Mouse (Mus musculus): ENCODE measurements at regions not wholly inside any gene's neighbourhood (a gene's known extent, or its start where the extent isn't known, plus 50 kb on each side); places are given as distances from the start of the nearest gene placed in this dataset.

DNA sequence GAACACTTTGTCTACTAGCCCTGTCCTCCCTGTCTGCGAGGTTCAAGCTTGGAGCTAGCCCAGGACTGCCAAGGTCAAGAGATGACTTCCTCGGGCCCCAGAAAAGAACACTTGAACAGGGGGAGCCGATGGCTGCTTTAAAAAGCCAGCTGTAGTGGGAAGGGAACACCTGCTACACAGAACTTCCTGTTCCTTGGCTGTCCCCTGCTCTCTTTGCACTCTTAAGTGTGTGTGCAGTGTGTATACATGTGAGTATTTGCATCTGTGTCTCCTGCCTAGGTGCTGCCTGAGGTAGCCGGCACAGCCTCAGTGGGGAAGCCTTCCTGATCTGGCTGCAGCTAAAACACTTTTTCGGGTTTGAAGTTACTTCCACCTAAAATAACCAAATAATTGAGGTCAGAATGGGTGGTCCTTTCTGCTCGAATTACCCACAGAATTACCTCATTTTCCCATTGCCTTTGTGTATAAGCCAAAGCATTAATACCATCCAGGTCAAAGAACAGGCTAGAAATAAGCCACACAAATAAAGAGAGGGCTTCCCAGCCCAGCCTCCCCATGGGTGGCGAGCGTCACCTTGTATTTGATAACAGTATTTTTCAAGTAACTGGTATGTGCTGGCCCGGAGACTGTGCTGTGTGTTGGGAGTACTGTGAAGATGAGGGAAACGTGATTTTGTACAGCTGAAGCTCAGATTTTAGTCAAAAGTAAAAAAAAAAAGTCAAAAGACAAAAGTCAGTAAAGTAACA is 84.2 kb upstream of the Lclat1 start:
- H3K27ac ChIP-seq = no peak overlapping the region
- no peak for ATAC-seq (replicated peaks)
- H3K9me3 ChIP-seq = no peaks in the 10 kb centered on the region
- no peaks in the 10 kb centered on the region for H3K4me1 ChIP-seq
- H3K27me3 ChIP-seq (replicated peaks) = no peaks in the 10 kb centered on the region
- H3K4me3 ChIP-seq = no peak overlapping the region
- H3K4me2 ChIP-seq = no peak overlapping the region
- 69% methylated on average over 10 of the region's 10 CpGs for WGBS
- H3K36me3 ChIP-seq (replicated peaks) = no peaks in the 10 kb centered on the region
- H3K9ac ChIP-seq = no peak overlapping the region

DNA sequence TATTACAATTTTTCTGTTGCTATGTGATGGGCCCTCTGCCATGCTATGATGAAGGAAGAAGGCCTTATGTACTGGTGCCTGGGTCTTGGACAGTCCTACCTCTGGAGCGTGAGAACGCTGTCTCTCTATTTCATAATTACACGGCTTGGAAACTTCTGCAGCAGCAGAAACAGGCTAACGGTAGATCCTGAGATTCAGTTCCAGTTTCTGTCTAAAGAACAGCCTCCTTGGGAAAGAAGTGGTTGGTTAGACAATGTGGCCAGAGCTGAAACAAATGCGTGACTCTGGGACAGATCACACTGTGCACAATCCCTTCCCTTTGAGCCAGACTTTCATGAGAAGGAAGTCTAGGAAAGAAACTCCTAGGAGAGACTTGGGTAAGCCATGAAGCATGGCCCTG is 80.7 kb upstream of the Lclat1 start:
- no peak overlapping the region for H3K9ac ChIP-seq
- no peak for ATAC-seq (replicated peaks)
- no peaks in the 10 kb centered on the region for H3K36me3 ChIP-seq (replicated peaks)
- H3K4me2 ChIP-seq = no peak overlapping the region
- H3K27me3 ChIP-seq (replicated peaks) = no peaks in the 10 kb centered on the region
- no peak overlapping the region for H3K27ac ChIP-seq
- 94% methylated on average over 5 of the region's 5 CpGs for WGBS
- no peaks in the 10 kb centered on the region for H3K4me1 ChIP-seq
- no peaks in the 10 kb centered on the region for H3K9me3 ChIP-seq
- H3K4me3 ChIP-seq = no peak overlapping the region

DNA sequence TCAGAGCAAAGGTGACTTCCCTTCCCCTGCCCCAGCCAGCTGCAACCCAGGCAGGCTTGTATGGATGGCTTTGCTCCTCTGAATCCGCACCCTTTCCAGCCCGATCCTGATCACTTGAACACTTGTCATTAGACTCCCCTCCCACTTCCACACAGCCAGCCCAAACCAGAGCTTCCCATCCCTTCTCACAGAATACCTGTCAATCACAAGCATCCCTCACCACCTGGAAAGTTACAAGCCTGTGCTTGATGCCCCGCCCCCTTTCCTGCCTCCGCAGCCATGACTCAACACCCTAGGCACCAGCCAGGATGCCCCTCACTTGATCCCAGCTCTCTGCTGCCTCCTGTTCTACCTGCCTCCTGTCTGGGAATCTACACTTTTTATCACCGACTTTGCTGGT is 76.0 kb upstream of the Lclat1 start:
- no peaks in the 10 kb centered on the region for H3K9me3 ChIP-seq
- H3K9ac ChIP-seq = no peak overlapping the region
- H3K4me2 ChIP-seq = no peak overlapping the region
- no peak overlapping the region for H3K27ac ChIP-seq
- ATAC-seq (replicated peaks) = no peak
- H3K4me3 ChIP-seq = no peak overlapping the region
- no peaks in the 10 kb centered on the region for H3K27me3 ChIP-seq (replicated peaks)
- no peaks in the 10 kb centered on the region for H3K4me1 ChIP-seq
- WGBS = 73% methylated on average over 5 of the region's 5 CpGs
- no peaks in the 10 kb centered on the region for H3K36me3 ChIP-seq (replicated peaks)

DNA sequence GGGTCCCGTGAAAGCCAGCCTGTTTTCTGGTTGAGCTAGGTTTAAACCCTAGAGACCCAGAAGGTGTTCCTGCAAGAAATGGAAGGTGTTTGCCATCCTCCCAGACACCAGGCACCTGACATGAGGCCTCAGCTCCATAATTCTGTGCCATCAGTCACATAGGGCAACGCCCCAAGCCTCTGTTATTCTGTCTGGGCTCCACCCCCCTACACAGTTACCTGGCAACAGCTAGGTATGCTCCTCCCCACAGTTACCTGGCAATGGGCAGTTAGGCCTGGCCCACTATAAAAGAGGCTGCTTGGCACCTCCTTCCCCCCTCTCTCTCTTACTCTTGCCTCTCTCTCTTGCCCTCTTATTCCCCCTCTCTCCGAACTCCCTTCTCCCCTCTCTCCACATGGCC is 75.5 kb upstream of the Lclat1 start:
- Histone ChIP-seq H3K36me3 (replicated peaks) (no peaks in the 10 kb centered on the region), H3K27me3 (replicated peaks) (no peaks in the 10 kb centered on the region), H3K4me1 (no peaks in the 10 kb centered on the region), H3K9ac (no peak overlapping the region), H3K4me3 (no peak overlapping the region), H3K27ac (no peak overlapping the region), H3K4me2 (no peak overlapping the region), H3K9me3 (no peaks in the 10 kb centered on the region)
- 85% methylated on average over 3 of the region's 3 CpGs for WGBS
- no peak for ATAC-seq (replicated peaks)

DNA sequence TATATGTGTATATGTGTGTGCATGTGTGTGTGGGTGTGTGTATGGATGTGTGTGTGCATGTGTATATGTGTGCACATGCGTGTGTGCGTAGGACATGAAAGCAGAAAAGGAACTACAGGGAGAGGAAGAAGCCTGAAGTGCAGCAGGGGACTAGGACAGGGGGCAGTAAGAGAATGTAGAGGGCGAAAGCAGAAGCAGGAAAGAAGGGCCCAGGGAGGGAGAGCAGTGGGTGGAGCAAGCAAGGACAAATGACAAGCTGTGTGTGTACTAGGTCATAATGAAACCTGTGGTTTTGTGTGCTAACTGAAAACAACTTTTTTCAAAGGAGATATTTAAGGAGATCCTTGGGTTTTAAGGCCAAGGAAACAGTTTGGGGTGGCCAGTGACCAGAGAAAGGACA is 73.4 kb upstream of the Lclat1 start:
- Histone ChIP-seq H3K9me3 (no peaks in the 10 kb centered on the region), H3K4me1 (no peaks in the 10 kb centered on the region), H3K4me3 (no peak overlapping the region), H3K4me2 (no peak overlapping the region), H3K9ac (no peak overlapping the region), H3K27ac (no peak overlapping the region), H3K27me3 (replicated peaks) (no peaks in the 10 kb centered on the region), H3K36me3 (replicated peaks) (no peaks in the 10 kb centered on the region)
- 87% methylated on average over 3 of the region's 3 CpGs for WGBS
- no peak for ATAC-seq (replicated peaks)

DNA sequence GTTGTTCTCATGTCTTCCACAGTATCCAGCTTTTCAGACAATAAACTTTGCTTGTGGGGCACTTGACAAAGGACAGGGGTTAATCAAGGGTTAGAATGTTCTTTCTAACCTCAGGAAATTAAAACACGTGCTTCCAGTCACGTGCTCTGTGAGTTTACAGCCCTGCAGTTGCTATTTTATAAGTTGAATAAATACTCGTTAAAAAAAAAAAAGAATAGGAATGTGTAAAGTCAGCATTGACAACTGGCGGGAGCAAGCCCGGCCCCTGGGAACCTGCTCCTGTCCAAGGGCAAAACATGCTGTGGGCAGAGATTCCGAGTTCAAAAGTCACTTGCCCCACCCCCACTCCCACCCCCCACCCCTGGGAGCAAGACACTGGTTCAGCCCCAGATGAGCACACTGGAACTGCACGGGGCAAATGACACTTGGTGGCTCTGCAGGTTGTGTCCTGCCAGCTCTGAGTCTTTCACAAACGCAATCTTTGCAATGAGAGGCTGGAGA is 72.8 kb upstream of the Lclat1 start:
- H3K27ac ChIP-seq = no peak overlapping the region
- no peak overlapping the region for H3K4me3 ChIP-seq
- no peaks in the 10 kb centered on the region for H3K4me1 ChIP-seq
- WGBS = 53% methylated on average over 8 of the region's 8 CpGs
- H3K36me3 ChIP-seq (replicated peaks) = no peaks in the 10 kb centered on the region
- H3K9me3 ChIP-seq = no peaks in the 10 kb centered on the region
- no peak overlapping the region for H3K4me2 ChIP-seq
- ATAC-seq (replicated peaks) = no peak
- no peak overlapping the region for H3K9ac ChIP-seq
- no peaks in the 10 kb centered on the region for H3K27me3 ChIP-seq (replicated peaks)

DNA sequence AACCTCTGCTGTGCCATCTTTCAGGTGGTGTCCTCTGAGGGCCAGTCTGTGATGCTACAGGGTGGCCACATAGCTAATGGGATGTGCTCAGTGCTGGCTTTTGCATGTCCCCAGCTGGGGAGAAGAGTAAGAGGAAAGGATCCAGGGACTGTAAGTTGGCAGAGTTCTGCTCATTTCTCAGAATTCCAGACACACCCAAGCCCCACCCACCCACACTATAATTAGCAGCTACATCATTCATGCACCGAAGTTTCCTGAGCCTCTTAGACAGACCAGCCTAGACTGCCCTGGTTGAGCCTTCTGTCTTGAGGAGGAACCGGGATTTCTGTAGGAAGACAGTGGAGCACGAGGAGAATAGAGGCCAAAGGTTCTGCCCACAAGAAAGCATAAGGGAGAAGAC is 70.9 kb upstream of the Lclat1 start:
- H3K4me2 ChIP-seq = no peak overlapping the region
- no peak overlapping the region for H3K9ac ChIP-seq
- no peaks in the 10 kb centered on the region for H3K36me3 ChIP-seq (replicated peaks)
- 79% methylated on average over 3 of the region's 3 CpGs for WGBS
- H3K27me3 ChIP-seq (replicated peaks) = no peaks in the 10 kb centered on the region
- H3K4me3 ChIP-seq = no peak overlapping the region
- H3K27ac ChIP-seq = no peak overlapping the region
- H3K9me3 ChIP-seq = no peaks in the 10 kb centered on the region
- no peak for ATAC-seq (replicated peaks)
- H3K4me1 ChIP-seq = no peaks in the 10 kb centered on the region

DNA sequence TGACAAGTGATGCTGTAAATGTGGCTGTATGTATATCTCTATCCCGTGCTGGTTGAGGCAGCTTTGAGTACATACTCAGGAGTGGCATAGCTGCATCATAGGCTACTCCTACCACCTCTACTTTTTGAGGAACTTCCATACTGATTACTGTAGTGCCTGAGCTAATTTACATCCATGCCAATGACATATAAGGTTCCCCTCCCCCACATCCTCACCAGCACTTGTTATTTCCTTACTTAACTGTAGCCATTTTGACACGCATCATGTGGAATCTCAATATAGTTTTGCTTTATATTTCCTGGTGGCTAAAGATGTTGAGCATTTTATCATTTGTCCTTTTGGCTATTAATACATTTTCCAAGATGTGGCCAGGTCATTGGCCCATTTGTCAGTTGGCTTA is 69.2 kb upstream of the Lclat1 start:
- Histone ChIP-seq H3K4me3 (no peak overlapping the region), H3K9me3 (no peaks in the 10 kb centered on the region), H3K4me1 (no peaks in the 10 kb centered on the region), H3K36me3 (replicated peaks) (no peaks in the 10 kb centered on the region), H3K27me3 (replicated peaks) (no peaks in the 10 kb centered on the region), H3K4me2 (no peak overlapping the region), H3K9ac (no peak overlapping the region), H3K27ac (no peak overlapping the region)
- no peak for ATAC-seq (replicated peaks)
- 90% methylated on average over 2 of the region's 2 CpGs for WGBS

DNA sequence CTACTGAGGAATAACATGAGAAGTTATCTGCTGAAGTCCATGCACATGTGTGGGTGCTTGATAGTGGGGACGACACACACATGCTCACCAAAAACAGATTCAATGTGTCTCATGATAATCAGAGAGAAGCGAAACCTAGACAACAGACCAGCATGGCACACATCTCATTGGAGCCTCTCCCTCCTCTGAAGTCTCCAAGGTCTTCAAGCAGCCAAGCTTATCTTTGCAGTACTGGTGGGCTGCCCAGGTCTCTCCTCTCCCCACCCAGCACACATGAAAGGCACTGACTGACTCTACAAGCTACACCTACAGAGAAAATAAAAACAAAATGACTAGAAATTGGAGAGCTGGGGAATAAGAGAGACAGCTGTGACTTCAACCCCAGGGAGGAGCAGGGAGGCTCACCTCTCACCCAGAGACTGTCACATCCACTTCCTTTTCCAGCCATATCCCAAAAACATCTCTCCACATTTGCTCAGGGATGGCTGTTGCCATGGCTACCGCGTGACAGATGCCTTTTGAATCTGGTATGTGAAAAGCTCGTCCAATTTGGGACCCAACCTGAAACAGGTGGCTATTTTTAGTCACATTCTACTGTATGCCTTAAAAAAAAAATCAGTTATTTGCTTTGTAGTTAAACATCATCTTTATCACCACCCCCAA is 62.7 kb upstream of the Lclat1 start:
- Histone ChIP-seq H3K9me3 (no peaks in the 10 kb centered on the region), H3K4me3 (no peak overlapping the region), H3K36me3 (replicated peaks) (no peaks in the 10 kb centered on the region), H3K4me1 (no peaks in the 10 kb centered on the region), H3K9ac (no peak overlapping the region), H3K27ac (peak overlapping the region; percentile 63), H3K4me2 (no peak overlapping the region), H3K27me3 (replicated peaks) (no peaks in the 10 kb centered on the region)
- ATAC-seq (replicated peaks) = peak; percentile 88
- WGBS = 71% methylated on average over 5 of the region's 5 CpGs

DNA sequence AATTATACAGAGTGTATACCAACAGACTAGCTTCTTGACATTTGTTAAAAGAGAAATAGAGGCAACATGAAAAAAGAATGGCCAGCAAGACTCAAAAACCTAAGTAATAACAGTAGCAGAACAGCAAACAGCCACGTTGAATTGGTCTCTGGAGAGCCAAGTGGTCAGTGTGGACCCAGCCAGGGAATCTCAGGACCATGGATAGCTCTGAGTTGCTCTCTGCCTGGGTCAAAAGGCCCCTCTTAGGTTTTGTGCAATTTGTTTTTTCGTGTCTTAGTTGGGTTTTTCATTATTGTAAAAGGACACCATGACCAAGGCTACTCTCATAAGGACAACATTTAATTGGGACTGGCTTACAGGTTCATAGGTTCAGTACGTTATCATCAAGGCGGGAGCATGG is 60.8 kb upstream of the Lclat1 start:
- H3K4me1 ChIP-seq = no peaks in the 10 kb centered on the region
- WGBS = 65% methylated on average over 4 of the region's 4 CpGs
- ATAC-seq (replicated peaks) = no peak

DNA sequence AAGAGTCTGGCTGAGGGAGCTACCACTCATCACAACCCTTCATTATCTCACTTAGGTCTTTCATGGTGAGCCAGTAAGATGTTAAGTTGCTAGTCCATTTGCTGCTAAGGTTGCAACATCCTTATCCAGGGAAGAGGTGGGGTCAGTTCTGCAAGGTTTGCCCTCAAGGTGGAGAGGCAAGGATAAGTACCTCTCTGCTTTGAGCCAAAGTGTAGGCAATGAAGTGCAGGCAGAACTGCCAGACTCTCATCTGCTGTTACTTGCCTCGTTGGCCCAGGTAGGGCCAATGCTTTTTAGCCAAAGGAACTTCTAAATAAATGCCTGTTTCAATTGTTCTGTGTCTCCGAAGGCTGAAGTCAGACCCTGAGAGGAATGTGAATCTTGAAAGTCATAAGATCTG is 59.6 kb upstream of the Lclat1 start:
- H3K36me3 ChIP-seq (replicated peaks) = no peaks in the 10 kb centered on the region
- H3K9me3 ChIP-seq = no peaks in the 10 kb centered on the region
- no peaks in the 10 kb centered on the region for H3K4me1 ChIP-seq
- no peak for ATAC-seq (replicated peaks)
- H3K4me2 ChIP-seq = no peak overlapping the region
- no peak overlapping the region for H3K4me3 ChIP-seq
- H3K9ac ChIP-seq = no peak overlapping the region
- 74% methylated on average over 2 of the region's 2 CpGs for WGBS
- no peaks in the 10 kb centered on the region for H3K27me3 ChIP-seq (replicated peaks)
- no peak overlapping the region for H3K27ac ChIP-seq

More for the DNA sequence above, 60.8 kb upstream of the Lclat1 start:
- Histone ChIP-seq H3K9ac (no peak overlapping the region), H3K4me2 (no peak overlapping the region), H3K27ac (no peak overlapping the region), H3K9me3 (no peaks in the 10 kb centered on the region), H3K36me3 (replicated peaks) (no peaks in the 10 kb centered on the region), H3K4me3 (no peak overlapping the region), H3K27me3 (replicated peaks) (no peaks in the 10 kb centered on the region)

DNA sequence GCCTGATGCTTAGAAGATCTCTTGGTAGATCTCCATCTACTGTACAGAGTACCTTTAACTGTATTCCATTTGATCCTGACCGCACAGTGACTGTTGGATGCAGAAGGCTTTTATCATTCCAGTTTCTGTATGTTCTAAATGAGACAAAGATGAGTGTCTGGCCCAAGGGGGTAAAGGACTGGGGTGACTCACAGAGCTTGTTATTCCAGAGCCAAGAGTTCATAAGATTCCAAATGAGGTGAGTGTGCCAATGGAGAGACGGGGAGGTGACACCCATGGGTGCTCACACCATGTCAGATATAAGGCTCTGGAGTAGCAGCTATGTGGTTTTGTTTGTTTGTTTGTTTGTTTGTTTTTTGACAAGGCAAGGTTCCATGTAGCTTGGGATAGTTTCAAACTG is 54.8 kb upstream of the Lclat1 start:
- Histone ChIP-seq H3K4me1 (no peaks in the 10 kb centered on the region), H3K27me3 (replicated peaks) (no peaks in the 10 kb centered on the region), H3K4me2 (no peak overlapping the region), H3K4me3 (no peak overlapping the region), H3K9me3 (no peaks in the 10 kb centered on the region), H3K36me3 (replicated peaks) (no peaks in the 10 kb centered on the region), H3K9ac (no peak overlapping the region), H3K27ac (no peak overlapping the region)
- no peak for ATAC-seq (replicated peaks)
- WGBS = 97% methylated on average over 2 of the region's 2 CpGs

All from midbrain, embryonic 15.5 days (tissue).